Mouse (Mus musculus): Measurements from ENCODE around the gene Avpi1.
"Not testable (repeated sequence)": the region's sequence is repeated elsewhere in the genome, so short reads cannot be mapped to it uniquely, and the experiment has no call there.

Gene Avpi1

GRCm38 (mm10) chr19:42115783-42116335, 13.0 kb downstream of the Avpi1 start:
- DNase-seq (ENCODE audit: low spot score) = no peak

- no peak for DNase-seq (ENCODE audit: low spot score)
Observed at GRCm38 (mm10) chr19:42104681-42105080, 24.2 kb downstream of the Avpi1 start.

GRCm38 (mm10) chr19:42099406-42099805, 29.5 kb downstream of the Avpi1 start:
- no peak for DNase-seq (ENCODE audit: low spot score)

DNA sequence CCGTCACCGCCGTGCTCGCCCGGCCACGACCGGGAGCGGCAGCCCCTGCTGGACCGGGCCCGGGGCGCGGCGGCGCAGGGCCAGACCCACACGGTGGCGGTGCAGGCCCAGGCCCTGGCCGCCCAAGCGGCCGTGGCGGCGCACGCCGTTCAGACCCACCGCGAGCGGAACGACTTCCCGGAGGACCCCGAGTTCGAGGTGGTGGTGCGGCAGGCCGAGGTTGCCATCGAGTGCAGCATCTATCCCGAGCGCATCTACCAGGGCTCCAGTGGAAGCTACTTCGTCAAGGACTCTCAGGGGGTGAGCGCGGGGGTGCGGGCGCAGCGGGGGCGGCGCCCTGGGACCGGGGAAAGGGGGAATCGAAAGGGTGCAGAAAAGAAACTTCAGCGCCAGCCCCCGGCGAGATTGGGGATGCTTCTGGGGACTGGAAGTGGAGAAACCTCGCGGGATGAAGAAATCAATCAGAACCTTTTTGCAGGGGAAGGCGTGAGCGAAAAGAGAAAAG, 38.2 kb downstream of the Avpi1 start:
- no peak for DNase-seq (ENCODE audit: low spot score)

DNA sequence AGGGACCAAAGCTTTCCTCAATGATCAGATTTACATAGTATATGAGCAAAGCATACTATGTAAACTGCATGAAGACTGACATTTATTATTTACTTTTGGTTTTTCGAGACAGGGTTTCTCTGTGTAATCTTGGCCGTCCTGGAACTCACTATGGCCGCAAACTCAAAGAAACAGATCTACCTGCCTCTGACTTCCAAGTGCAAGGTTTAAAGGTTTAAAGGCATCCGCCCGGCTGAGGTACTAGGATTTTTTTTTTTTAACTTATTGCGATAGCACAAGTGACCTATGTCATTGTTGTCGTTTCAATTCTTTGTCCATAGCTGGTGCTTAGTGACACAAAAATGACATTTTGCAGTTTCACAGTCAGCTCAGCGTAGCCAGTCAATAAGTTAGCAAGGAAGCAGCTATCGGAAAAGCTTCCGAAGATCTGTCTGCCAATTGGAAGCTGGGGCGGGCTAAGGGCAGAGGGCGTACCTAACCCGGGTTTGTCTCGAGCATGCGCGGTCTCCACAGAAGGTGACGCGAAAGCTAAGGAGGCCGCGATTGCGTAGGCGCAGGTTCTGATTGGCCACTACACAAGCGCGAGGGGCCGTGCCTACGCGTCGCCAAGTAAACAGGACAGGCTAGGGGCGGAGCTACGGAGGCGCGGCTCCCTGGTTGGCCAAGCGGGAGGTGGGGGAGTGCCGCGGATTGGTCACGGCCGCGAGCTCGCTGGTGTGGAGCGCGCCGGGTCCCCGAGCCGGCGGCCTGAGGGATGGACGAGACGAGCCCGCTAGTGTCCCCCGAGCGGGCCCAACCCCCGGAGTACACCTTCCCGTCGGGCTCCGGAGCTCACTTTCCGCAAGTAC, 38.9 kb downstream of the Avpi1 start, which contains the start of gene Pi4k2a:
Pi4k2a (plus strand) TSS at position 723 of the 848 bp plus-strand sequence.
- peak; percentile 97 for DNase-seq (ENCODE audit: low spot score)

DNA sequence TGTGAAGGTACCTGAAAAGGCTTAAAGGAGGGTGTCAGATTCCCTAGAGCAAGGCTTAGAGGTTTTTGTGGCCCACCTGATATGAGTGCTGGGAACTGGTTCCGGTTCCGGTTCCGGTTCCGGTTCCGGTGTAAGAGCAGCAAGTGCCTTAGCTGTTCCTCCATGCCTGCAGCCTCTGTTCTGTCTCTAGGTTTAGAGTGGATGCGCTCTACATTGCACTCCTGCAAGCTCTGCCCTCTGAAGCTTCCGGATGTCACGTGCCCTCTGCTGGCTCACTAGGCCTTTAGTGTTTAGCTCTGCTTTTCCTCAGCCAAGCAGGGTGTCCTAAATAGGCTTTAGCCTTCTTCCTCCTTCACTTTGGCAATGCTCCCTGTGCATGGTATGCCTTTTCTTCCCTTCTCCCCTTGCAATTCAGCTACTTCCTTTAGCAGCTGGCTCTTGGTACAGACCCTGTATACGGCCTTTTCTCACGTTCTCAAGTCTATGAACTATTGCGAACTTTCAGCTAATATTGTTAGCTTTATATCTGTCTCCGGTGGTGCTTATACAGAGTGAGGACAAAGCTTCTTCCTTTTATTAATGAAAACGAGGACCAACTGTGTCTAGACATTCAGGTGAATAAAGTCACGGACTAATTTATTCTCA, 39.6 kb downstream of the Avpi1 start:
- peak; percentile 34 for DNase-seq (ENCODE audit: low spot score)

GRCm38 (mm10) chr19:42086166-42086565, 42.7 kb downstream of the Avpi1 start, which contains the start of gene Morn4:
Morn4 (minus strand) TSS chr19:42086357.
- DNase-seq (ENCODE audit: low spot score) = peak; percentile 29

- no peak for DNase-seq (ENCODE audit: low spot score)
Observed at GRCm38 (mm10) chr19:42085690-42086089, 43.2 kb downstream of the Avpi1 start.

GRCm38 (mm10) chr19:42081613-42082012, 47.2 kb downstream of the Avpi1 start:
- DNase-seq (ENCODE audit: low spot score) = not testable (repeated sequence)

GRCm38 (mm10) chr19:42080469-42080868, 48.4 kb downstream of the Avpi1 start:
- no peak for DNase-seq (ENCODE audit: low spot score)

DNA sequence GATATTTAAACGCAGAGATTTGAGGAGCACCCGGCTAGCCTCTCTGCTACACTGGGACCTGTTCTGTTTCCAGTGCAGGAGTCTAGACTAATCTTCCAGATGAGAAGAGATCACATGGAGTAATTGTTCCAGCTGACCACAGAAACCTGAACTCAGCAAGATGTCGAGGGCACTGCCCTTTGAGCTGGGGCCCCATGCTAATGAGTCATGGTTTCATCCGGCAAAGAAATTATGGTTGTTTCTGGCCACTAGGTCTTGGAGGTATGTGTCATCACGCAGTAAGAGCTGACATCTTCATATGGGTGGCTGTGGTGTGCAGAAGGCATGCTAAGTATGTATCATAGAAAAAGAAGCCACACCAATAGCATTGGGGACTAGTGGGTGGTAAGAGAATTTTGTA, 48.9 kb downstream of the Avpi1 start:
- no peak for DNase-seq (ENCODE audit: low spot score)

- DNase-seq (ENCODE audit: low spot score) = no peak
Observed at GRCm38 (mm10) chr19:42079006-42079405, 49.9 kb downstream of the Avpi1 start.

DNA sequence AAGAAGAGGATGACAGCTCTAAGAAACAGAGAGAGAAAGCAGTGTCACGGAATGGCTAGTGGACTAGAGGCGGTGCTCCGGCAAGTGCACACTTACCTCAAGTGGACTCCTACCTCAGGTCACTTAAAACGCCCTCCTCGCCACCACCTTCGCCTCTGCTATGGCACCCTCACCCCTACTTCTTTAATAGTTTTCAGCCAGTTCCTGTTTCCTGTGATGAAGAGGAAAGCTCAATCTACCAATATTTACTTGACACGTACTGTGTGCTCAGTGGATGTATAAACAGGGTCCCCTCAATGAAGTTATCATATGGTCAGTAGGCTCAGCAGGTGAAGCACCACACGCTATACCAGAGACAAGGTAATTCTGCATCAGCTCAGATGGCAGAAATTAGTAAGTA, 50.3 kb downstream of the Avpi1 start:
- DNase-seq (ENCODE audit: low spot score) = no peak

DNA sequence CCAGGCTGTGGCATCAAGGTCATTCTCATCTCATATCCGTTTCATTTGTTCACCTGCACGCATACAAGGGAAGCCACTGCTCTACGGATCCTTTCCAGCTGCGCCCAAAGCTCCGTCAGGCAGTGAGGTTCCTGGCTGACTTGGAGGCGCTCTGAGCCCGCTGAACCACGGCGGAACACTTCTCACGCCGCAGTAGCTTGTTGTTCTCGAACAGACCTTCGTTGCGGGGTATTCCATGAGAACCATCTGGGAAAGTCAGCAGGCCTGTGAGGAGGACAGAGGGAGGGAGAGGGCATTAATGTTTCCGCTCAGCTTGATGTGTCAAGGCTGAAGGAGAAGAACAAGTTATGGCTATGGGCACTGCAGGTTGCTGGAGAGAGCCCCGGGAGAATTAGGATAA, 52.9 kb downstream of the Avpi1 start:
- no peak for DNase-seq (ENCODE audit: low spot score)

GRCm38 (mm10) chr19:42075051-42075450, 53.8 kb downstream of the Avpi1 start:
- DNase-seq (ENCODE audit: low spot score) = no peak

Data from spleen, adult 12 weeks (tissue).